9 mouse cellular contexts compared by ENCODE assay signal in genomic region chr17:17837426-17837825, GRCm38 (mm10). TPM values are rescaled to one million over a fixed set of nuclear protein-coding genes. Genes with fewer than 3 reads are reported as not detected.
DNase-seq lines count a peak whose midpoint lies in the region; ATAC-seq lines count a peak whose summit lies in the region.
"Had no signal": no experiment of that assay in that cellular context is flagged by ENCODE, and none has a peak within 500 bp of the region (broad histone marks: within the 10 kb centered on the region; RNA-seq: fewer than 3 reads in every experiment).

No protein-coding gene starts in this region.

- H3K4me3 ChIP-seq in kidney, embryonic 14.5 days (ENCODE audit: low read length) = peak overlapping the region; percentile 32
- peak overlapping the region; percentile 70 for H3K4me3 ChIP-seq in brown adipose tissue, adult 24 weeks (ENCODE audit: insufficient read depth, low read depth, low read length)
- peak overlapping the region; percentile 43 for H3K4me3 ChIP-seq in embryonic facial prominence, embryonic 14.5 days (ENCODE audit: low read depth, low read length)
- peak overlapping the region; percentile 45 for H3K4me3 ChIP-seq in kidney, embryonic 16.5 days (ENCODE audit: low read length)
- H3K4me3 ChIP-seq in midbrain, embryonic 16.5 days (ENCODE audit: low read depth, low read length) = peak overlapping the region; percentile 45

- no peaks in the 10 kb centered on the region for H3K9me3 ChIP-seq in kidney, embryonic 14.5 days (ENCODE audit: control insufficient read depth, low read length)
- H3K9me3 ChIP-seq in embryonic facial prominence, embryonic 14.5 days (ENCODE audit: control insufficient read depth, low read length) = no peaks in the 10 kb centered on the region
- no peaks in the 10 kb centered on the region for H3K9me3 ChIP-seq in kidney, embryonic 16.5 days (ENCODE audit: low read length)
- no peaks in the 10 kb centered on the region for H3K9me3 ChIP-seq in midbrain, embryonic 16.5 days (replicated peaks; ENCODE audit: control insufficient read depth, low read length, poor library complexity, severe bottlenecking)

- no peaks in the 10 kb centered on the region for H3K27me3 ChIP-seq in kidney, embryonic 14.5 days (ENCODE audit: control insufficient read depth, insufficient read depth, low read length)
- H3K27me3 ChIP-seq in embryonic facial prominence, embryonic 14.5 days (replicated peaks; ENCODE audit: control insufficient read depth, insufficient read depth, low read length) = no peaks in the 10 kb centered on the region
- H3K27me3 ChIP-seq in kidney, embryonic 16.5 days (ENCODE audit: insufficient read depth, low read length) = no peaks in the 10 kb centered on the region
- H3K27me3 ChIP-seq in midbrain, embryonic 16.5 days (ENCODE audit: control insufficient read depth, insufficient read depth, low read depth, low read length) = no peaks in the 10 kb centered on the region

- 4% methylated on average over 13 of the region's 13 CpGs for WGBS in kidney, embryonic 14.5 days
- 10% methylated on average over 13 of the region's 13 CpGs for WGBS in embryonic facial prominence, embryonic 14.5 days
- 7% methylated on average over 13 of the region's 13 CpGs for WGBS in kidney, embryonic 16.5 days
- WGBS in midbrain, embryonic 16.5 days = 8% methylated on average over 13 of the region's 13 CpGs

- H3K36me3 ChIP-seq in kidney, embryonic 14.5 days (ENCODE audit: control insufficient read depth, insufficient read depth, low read length) = peaks cover 60% of the 10 kb centered on the region
- peaks cover 68% of the 10 kb centered on the region for H3K36me3 ChIP-seq in embryonic facial prominence, embryonic 14.5 days (ENCODE audit: control insufficient read depth, insufficient read depth, low read length)
- H3K36me3 ChIP-seq in kidney, embryonic 16.5 days (ENCODE audit: insufficient read depth, low read length) = peaks cover 24% of the 10 kb centered on the region
- peaks cover 5% of the 10 kb centered on the region for H3K36me3 ChIP-seq in midbrain, embryonic 16.5 days (ENCODE audit: control insufficient read depth, insufficient read depth, low read length)

- peak overlapping the region; percentile 85 for H3K27ac ChIP-seq in kidney, embryonic 14.5 days (ENCODE audit: low read depth, low read length)
- peak overlapping the region; percentile 83 for H3K27ac ChIP-seq in brown adipose tissue, adult 24 weeks (replicated peaks; ENCODE audit: low read depth, low read length)
- H3K27ac ChIP-seq in embryonic facial prominence, embryonic 14.5 days (replicated peaks; ENCODE audit: low read depth, low read length) = peak overlapping the region; percentile 87
- H3K27ac ChIP-seq in kidney, embryonic 16.5 days (ENCODE audit: low read length) = peak overlapping the region; percentile 89
- H3K27ac ChIP-seq in midbrain, embryonic 16.5 days (ENCODE audit: low read length) = peak overlapping the region; percentile 86

- 0 out of 2 replicates have a peak, but pooled peaks have one; percentile 0 for ATAC-seq in kidney, embryonic 14.5 days (ENCODE audit: low FRiP score, low TSS enrichment)
- no peak for ATAC-seq in embryonic facial prominence, embryonic 14.5 days (ENCODE audit: low read depth)
- ATAC-seq in kidney, embryonic 16.5 days (ENCODE audit: low FRiP score, low TSS enrichment) = peak; percentile 4; the same call in 1 of the 2 replicates
- 0 out of 2 replicates have a peak, but pooled peaks have one; percentile 2 for ATAC-seq in midbrain, embryonic 16.5 days

- H3K4me2 ChIP-seq in kidney, embryonic 14.5 days (replicated peaks; ENCODE audit: low read depth, low read length) = peak overlapping the region; percentile 55
- H3K4me2 ChIP-seq in embryonic facial prominence, embryonic 14.5 days (ENCODE audit: low read depth, low read length) = peak overlapping the region; percentile 74
- peak overlapping the region; percentile 64 for H3K4me2 ChIP-seq in kidney, embryonic 16.5 days (replicated peaks; ENCODE audit: low read depth, low read length)
- H3K4me2 ChIP-seq in midbrain, embryonic 16.5 days (ENCODE audit: low read length) = peak overlapping the region; percentile 69

- H3K4me1 ChIP-seq in kidney, embryonic 14.5 days (ENCODE audit: control insufficient read depth, insufficient read depth, low read length) = peaks cover 29% of the 10 kb centered on the region
- peaks cover 2% of the 10 kb centered on the region; the same call in 1 of the 2 replicates for H3K4me1 ChIP-seq in brown adipose tissue, adult 24 weeks (ENCODE audit: control insufficient read depth, insufficient read depth, insufficient read length, low read length)
- peaks cover 16% of the 10 kb centered on the region for H3K4me1 ChIP-seq in embryonic facial prominence, embryonic 14.5 days (ENCODE audit: control insufficient read depth, insufficient read depth, low read length)
- peaks cover 47% of the 10 kb centered on the region for H3K4me1 ChIP-seq in kidney, embryonic 16.5 days (ENCODE audit: insufficient read depth, low read length)
- H3K4me1 ChIP-seq in midbrain, embryonic 16.5 days (ENCODE audit: control insufficient read depth, insufficient read depth, low read length) = peaks cover 35% of the 10 kb centered on the region

- DNase-seq in kidney, adult 11 months = no peak
- peak; percentile 24 for DNase-seq in embryonic facial prominence, embryonic 14.5 days (ENCODE audit: low spot score)
- DNase-seq in left cerebral cortex, adult 9 months (ENCODE audit: low spot score in 2 of 2) = no peak
- no peak for DNase-seq in layer of hippocampus, postnatal 36 days

- H3K9ac ChIP-seq in kidney, embryonic 14.5 days (ENCODE audit: low read depth, low read length) = peak overlapping the region; percentile 50
- peak overlapping the region; percentile 68 for H3K9ac ChIP-seq in embryonic facial prominence, embryonic 14.5 days (ENCODE audit: low read depth, low read length)
- peak overlapping the region; percentile 58 for H3K9ac ChIP-seq in kidney, embryonic 16.5 days (replicated peaks; ENCODE audit: low read length)
- peak overlapping the region; percentile 65 for H3K9ac ChIP-seq in midbrain, embryonic 16.5 days (ENCODE audit: low read depth, low read length)

RNA-seq across cellular contexts. Expression of gene Spaca6, which starts 10.5 kb away (rescaled TPM):
- polyA plus RNA-seq in kidney, embryonic 14.5 days (2014; fragmentation: Nextera tagmentation; extraction: Ambion mirVana) = 22.9 and 32.8 TPM in 2 replicates
- 19.4 and 20.7 TPM in 2 replicates for polyA plus RNA-seq in brown adipose tissue, adult 24 weeks (2012; ENCODE audit: insufficient read depth, insufficient read length, missing spikeins)
- 15.6 and 20.3 TPM in 2 replicates for polyA plus RNA-seq in embryonic facial prominence, embryonic 14.5 days (2014; fragmentation: Nextera tagmentation; extraction: Ambion mirVana)
- 30.6 and 44.9 TPM in 2 replicates for polyA plus RNA-seq in kidney, embryonic 16.5 days (2015; fragmentation: Nextera tagmentation; extraction: Ambion mirVana)
- polyA plus RNA-seq in midbrain, embryonic 16.5 days (2015; fragmentation: Nextera tagmentation; extraction: Ambion mirVana) = 25.7 and 26.6 TPM in 2 replicates
- 10 to 100 TPM; 89.5 to 99.7 TPM for total RNA-seq in layer of hippocampus, postnatal 36 days (2021)

RNA-seq across cellular contexts. Expression of gene Has1, which starts 17.6 kb away (rescaled TPM):
- 1.1 and 1.6 TPM in 2 replicates for polyA plus RNA-seq in kidney, embryonic 14.5 days (2014; fragmentation: Nextera tagmentation; extraction: Ambion mirVana)
- polyA plus RNA-seq in brown adipose tissue, adult 24 weeks (2012; ENCODE audit: insufficient read depth, insufficient read length, missing spikeins) = 1.5 TPM in 1 of 2 replicates, not detected in the other
- 1.0 and 1.7 TPM in 2 replicates for polyA plus RNA-seq in embryonic facial prominence, embryonic 14.5 days (2014; fragmentation: Nextera tagmentation; extraction: Ambion mirVana)
- polyA plus RNA-seq in kidney, embryonic 16.5 days (2015; fragmentation: Nextera tagmentation; extraction: Ambion mirVana) = 0.74 and 0.78 TPM in 2 replicates
- polyA plus RNA-seq in midbrain, embryonic 16.5 days (2015; fragmentation: Nextera tagmentation; extraction: Ambion mirVana) = 0.98 and 1.3 TPM in 2 replicates
- under 1 TPM; 0.32 to 0.61 TPM for total RNA-seq in layer of hippocampus, postnatal 36 days (2021)

RNA-seq across cellular contexts. Expression of gene Fpr1, which starts 46.3 kb away (rescaled TPM):
- 0.16 TPM in 1 of 2 replicates, not detected in the other for polyA plus RNA-seq in kidney, embryonic 14.5 days (2014; fragmentation: Nextera tagmentation; extraction: Ambion mirVana)
- polyA plus RNA-seq in brown adipose tissue, adult 24 weeks (2012; ENCODE audit: insufficient read depth, insufficient read length, missing spikeins) = 2.6 TPM in 1 of 2 replicates, not detected in the other
- 0.30 and 0.89 TPM in 2 replicates for polyA plus RNA-seq in embryonic facial prominence, embryonic 14.5 days (2014; fragmentation: Nextera tagmentation; extraction: Ambion mirVana)
- polyA plus RNA-seq in kidney, embryonic 16.5 days (2015; fragmentation: Nextera tagmentation; extraction: Ambion mirVana) = 0.39 and 0.57 TPM in 2 replicates
- polyA plus RNA-seq in midbrain, embryonic 16.5 days (2015; fragmentation: Nextera tagmentation; extraction: Ambion mirVana) = 0.18 TPM in 1 of 2 replicates, not detected in the other
- not detected for total RNA-seq in layer of hippocampus, postnatal 36 days (2021)
- total RNA-seq: left cerebral cortex, postnatal 10 days had no signal

RNA-seq across cellular contexts. Expression of gene Fpr2, which starts 50.2 kb away (rescaled TPM):
- polyA plus RNA-seq in kidney, embryonic 14.5 days (2014; fragmentation: Nextera tagmentation; extraction: Ambion mirVana) = 0.23 and 0.34 TPM in 2 replicates
- polyA plus RNA-seq in brown adipose tissue, adult 24 weeks (2012; ENCODE audit: insufficient read depth, insufficient read length, missing spikeins) = 1.3 and 1.6 TPM in 2 replicates
- polyA plus RNA-seq in embryonic facial prominence, embryonic 14.5 days (2014; fragmentation: Nextera tagmentation; extraction: Ambion mirVana) = 0.34 and 1.1 TPM in 2 replicates
- 0.14 and 0.15 TPM in 2 replicates for polyA plus RNA-seq in kidney, embryonic 16.5 days (2015; fragmentation: Nextera tagmentation; extraction: Ambion mirVana)
- 0.23 TPM in 1 of 2 replicates, not detected in the other for polyA plus RNA-seq in midbrain, embryonic 16.5 days (2015; fragmentation: Nextera tagmentation; extraction: Ambion mirVana)
- not detected for total RNA-seq in layer of hippocampus, postnatal 36 days (2021)
- total RNA-seq: left cerebral cortex, postnatal 10 days had no signal

RNA-seq across cellular contexts. Expression of gene Fpr3, which starts 50.2 kb away (rescaled TPM):
- not detected in 2 replicates for polyA plus RNA-seq in kidney, embryonic 14.5 days (2014; fragmentation: Nextera tagmentation; extraction: Ambion mirVana)
- polyA plus RNA-seq in brown adipose tissue, adult 24 weeks (2012; ENCODE audit: insufficient read depth, insufficient read length, missing spikeins) = not detected in 2 replicates
- polyA plus RNA-seq in embryonic facial prominence, embryonic 14.5 days (2014; fragmentation: Nextera tagmentation; extraction: Ambion mirVana) = not detected in 2 replicates
- not detected in 2 replicates for polyA plus RNA-seq in kidney, embryonic 16.5 days (2015; fragmentation: Nextera tagmentation; extraction: Ambion mirVana)
- polyA plus RNA-seq in midbrain, embryonic 16.5 days (2015; fragmentation: Nextera tagmentation; extraction: Ambion mirVana) = not detected in 2 replicates
- not detected for total RNA-seq in layer of hippocampus, postnatal 36 days (2021)
- total RNA-seq: left cerebral cortex, postnatal 10 days had no signal
